Mouse (Mus musculus): ENCODE data around the gene Mup10.
"Not testable (repeated sequence)": the region's sequence is repeated elsewhere in the genome, so short reads cannot be mapped to it uniquely, and the experiment has no call there.

The Mup10 gene

GRCm38 (mm10) chr4:60582099-60582498, at the start of gene Mup10:
Mup10 (minus strand) TSS chr4:60582199.
- not testable (repeated sequence) for DNase-seq (ENCODE audit: low spot score in 2 of 2)

All from natural killer cell, adult 2 months (primary cell).